In genomic region chr14:25719371-25719770, GRCm38 (mm10) we compare ENCODE assay signal across 8 mouse cellular contexts. TPM values are rescaled to one million over a fixed set of nuclear protein-coding genes. Genes with fewer than 3 reads are reported as not detected.
DNase-seq lines count a peak whose midpoint lies in the region; ATAC-seq and TF ChIP-seq lines count a peak whose summit lies in the region.

No protein-coding gene starts in this region.

- no peak for TF ChIP-seq CTCF in lung, embryonic 14.5 days (IDR thresholded peaks at IDR 0.05; ENCODE audit: low read depth)

- no peak for TF ChIP-seq POLR2A in myocyte (IDR thresholded peaks at IDR 0.05; ENCODE audit: insufficient read length, low read depth)

- peaks cover 19% of the 10 kb centered on the region for H3K79me2 ChIP-seq in myocyte (ENCODE audit: control insufficient read depth, insufficient read depth)

- no peak overlapping the region for H3K9ac ChIP-seq in lung, embryonic 14.5 days

- H3K4me1 ChIP-seq in lung, embryonic 14.5 days (ENCODE audit: insufficient read depth) = peaks cover 19% of the 10 kb centered on the region

- H3K9me3 ChIP-seq in lung, embryonic 14.5 days (ENCODE audit: low read depth, low read length) = no peaks in the 10 kb centered on the region

- peak overlapping the region; percentile 86 for H3K27ac ChIP-seq in lung, embryonic 14.5 days (ENCODE audit: low read depth)

- H3K36me3 ChIP-seq in lung, embryonic 14.5 days (ENCODE audit: insufficient read depth) = peaks cover 32% of the 10 kb centered on the region; the same call in 1 of the 2 replicates
- peaks cover 78% of the 10 kb centered on the region for H3K36me3 ChIP-seq in myocyte (ENCODE audit: control insufficient read depth, insufficient read depth)

- WGBS in lung, embryonic 14.5 days = 48% methylated on average over 9 of the region's 9 CpGs

- no peak for DNase-seq in lung, embryonic 14.5 days
- no peak for DNase-seq in lung, postnatal 25 days (ENCODE audit: low spot score)
- DNase-seq in induced T-regulatory cell, adult 2 months (ENCODE audit: low read depth) = peak; percentile 74
- peak; percentile 96 for DNase-seq in thymus, postnatal 4 days
- no peak for DNase-seq in embryo, embryonic 10 days (ENCODE audit: low spot score)
- DNase-seq in layer of hippocampus, adult 8-10 months (ENCODE audit: low spot score in 2 of 2) = no peak
- no peak for DNase-seq in left cerebral cortex, postnatal 4 days

- no peak overlapping the region for H3K4me2 ChIP-seq in lung, embryonic 14.5 days
- H3K4me2 ChIP-seq in myocyte (ENCODE audit: low read depth) = no peak overlapping the region

- H3K27me3 ChIP-seq in lung, embryonic 14.5 days (ENCODE audit: insufficient read depth, low read length) = no peaks in the 10 kb centered on the region
- no peaks in the 10 kb centered on the region for H3K27me3 ChIP-seq in myocyte (ENCODE audit: control insufficient read depth, insufficient read depth, insufficient read length)

- no peak for ATAC-seq in lung, embryonic 14.5 days (ENCODE audit: insufficient read depth)

- intact Hi-C loops in left cerebral cortex, postnatal 4 days (cut with DNase I) = loop anchor here (10.0 kb wide), 1 partner anchor 95 kb away; no protein-coding TSS in a partner anchor

- H3ac ChIP-seq in myocyte (ENCODE audit: control insufficient read depth, insufficient read length) = no peak overlapping the region

- H3K4me3 ChIP-seq in lung, embryonic 14.5 days (ENCODE audit: low read depth, low read length) = no peak overlapping the region
- H3K4me3 ChIP-seq in myocyte = no peak overlapping the region

TF ChIP-seq in myocyte, 11 proteins besides CTCF, POLR2A, EP300 and RAD21:
- peak in 1 of 3 experiments; percentile 57 for TF ChIP-seq MYOG (IDR thresholded peaks at IDR 0.05; ENCODE audit: control insufficient read depth in 1 of 3, insufficient read depth in 1 of 3, insufficient read length in 2 of 3, low read depth in 2 of 3)
- no peak for TF ChIP-seq CEBPB (IDR thresholded peaks at IDR 0.05; ENCODE audit: insufficient read depth, poor library complexity, severe bottlenecking)
- TF ChIP-seq TCF3 (IDR thresholded peaks at IDR 0.05; ENCODE audit: insufficient read length, low read depth) = no peak
- TF ChIP-seq MYOD1 (IDR thresholded peaks at IDR 0.05; ENCODE audit: control insufficient read depth in 1 of 3, insufficient read length in 2 of 3, low read depth in 2 of 3) = peak in 1 of 3 experiments; percentile 70
- TF ChIP-seq POLR2AphosphoS2 (IDR thresholded peaks at IDR 0.05; ENCODE audit: insufficient read length, low read depth) = peak; percentile 32

RNA-seq across cellular contexts. Expression of gene Ppif, which starts 25.4 kb away (rescaled TPM):
- 29.2 and 30.4 TPM in 2 replicates for polyA plus RNA-seq in lung, embryonic 14.5 days (2014; fragmentation: Nextera tagmentation; extraction: Ambion mirVana)
- 14.1 TPM for polyA plus RNA-seq in myocyte (2012; fragmentation: generic; extraction: Trizol)
- total RNA-seq in layer of hippocampus, adult 8-10 months (2022) = 10 to 100 TPM; 25.5 to 30.6 (median 27.9) TPM
- 10 to 100 TPM; 19.9 to 20.8 TPM for total RNA-seq in left cerebral cortex, postnatal 4 days (2021)

RNA-seq across cellular contexts. Expression of gene Zcchc24, which starts 49.5 kb away (rescaled TPM):
- 29.6 and 29.8 TPM in 2 replicates for polyA plus RNA-seq in lung, embryonic 14.5 days (2014; fragmentation: Nextera tagmentation; extraction: Ambion mirVana)
- polyA plus RNA-seq in myocyte (2012; fragmentation: generic; extraction: Trizol) = 86.2 TPM
- total RNA-seq in layer of hippocampus, adult 8-10 months (2022) = 10 to 100 TPM; 60.5 to 69.2 (median 63.8) TPM
- total RNA-seq in left cerebral cortex, postnatal 4 days (2021) = 10 to 100 TPM; 34.2 to 34.8 TPM

Comparison
In these comparisons a context has a peak if more than half of its experiments do, and no peak if none do; other contexts are left out.
1. DNase-seq: peak in induced T-regulatory cell, adult 2 months (single experiment) and thymus, postnatal 4 days (single experiment); none in lung, embryonic 14.5 days (single experiment), lung, postnatal 25 days (single experiment), embryo, embryonic 10 days (single experiment), layer of hippocampus, adult 8-10 months (0 of 2) and left cerebral cortex, postnatal 4 days (single experiment).